Mouse (Mus musculus) urinary bladder, adult 18-20 months (tissue): ENCODE results near the gene Gm10097.

Experiments
- DNase-seq, 2 experiments: peaks; one replicate each; pipeline ENCODE4 v3.0.0; 2022; ENCODE audit warnings: low spot score in 2 of 2, mixed read lengths in 2 of 2

Gene Gm10097

DNA sequence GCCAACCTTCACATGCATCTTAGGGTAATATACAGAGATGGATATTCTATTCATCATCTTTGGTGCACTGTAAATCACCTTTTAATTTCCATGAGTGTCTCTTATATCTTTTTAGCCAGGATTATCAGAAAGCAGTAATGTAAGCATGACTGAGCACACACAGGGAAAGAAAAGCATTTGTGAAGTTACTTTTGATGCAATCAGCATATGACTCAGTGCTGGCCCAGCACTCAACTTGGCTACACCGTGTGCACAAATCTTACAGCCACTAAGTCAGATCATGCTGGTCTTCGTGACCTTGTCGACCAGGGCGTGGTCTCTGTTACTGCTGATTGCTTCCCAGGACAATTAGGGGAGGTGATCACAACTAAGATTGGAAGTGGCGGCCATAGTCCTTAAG is 16.8 kb downstream of the Gm10097 start:
- DNase-seq, result peak; percentile 21

DNA sequence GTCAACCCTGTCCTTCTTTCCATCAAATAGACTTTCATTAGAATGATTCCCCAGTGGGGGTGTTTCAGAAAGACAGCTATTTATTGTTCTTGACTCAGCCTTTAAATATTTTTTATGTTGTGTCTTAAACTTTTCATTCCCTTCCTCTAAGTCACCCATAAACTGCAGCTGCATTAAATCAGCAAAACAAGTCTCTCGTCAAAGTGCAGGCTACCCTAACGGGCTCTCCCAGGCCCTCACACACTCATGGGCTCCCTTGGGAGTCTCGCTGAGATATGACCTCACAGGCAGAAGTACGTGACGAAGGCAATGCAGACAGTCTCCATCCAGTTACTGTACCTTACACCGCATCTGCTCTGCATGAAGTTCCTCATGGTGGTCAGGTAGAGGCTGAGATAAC is 17.3 kb downstream of the Gm10097 start:
- no peak for DNase-seq

DNA sequence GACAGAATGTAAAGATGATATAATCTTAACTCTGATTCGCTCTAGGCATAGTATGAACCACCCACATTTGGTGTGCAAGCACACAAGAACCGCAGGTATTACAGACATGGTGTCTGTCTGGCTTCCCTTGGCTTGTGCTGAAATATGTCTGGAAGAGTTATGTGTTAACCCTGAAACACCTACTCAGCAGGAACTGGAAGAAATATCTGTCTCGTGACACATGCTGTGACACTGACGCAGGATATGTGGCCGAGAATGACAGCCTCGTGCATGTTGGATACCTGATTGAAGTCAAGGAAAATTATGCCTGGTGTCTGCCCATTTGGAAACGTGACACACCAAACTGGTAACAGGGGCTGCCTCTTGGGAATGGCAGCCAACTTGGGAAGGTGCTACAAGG is 18.3 kb downstream of the Gm10097 start:
- DNase-seq, result no peak

DNA sequence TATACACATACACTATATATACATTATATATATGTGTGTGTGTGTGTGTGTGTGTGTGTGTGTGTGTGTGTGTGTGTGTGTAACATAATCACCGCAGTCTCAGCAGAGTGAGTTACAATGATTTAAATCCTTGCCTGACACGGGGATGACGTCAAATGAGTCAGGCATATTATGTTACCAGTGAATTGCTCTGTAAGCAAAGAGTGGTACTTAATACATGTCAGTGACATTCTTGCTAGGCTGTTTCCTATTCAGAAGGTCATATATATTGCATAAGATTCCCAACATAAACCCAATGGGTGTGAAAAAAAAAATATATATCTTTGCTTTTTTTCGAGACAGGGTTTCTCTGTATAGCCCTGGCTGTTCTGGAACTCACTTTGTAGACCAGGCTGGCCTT is 20.1 kb downstream of the Gm10097 start:
- no peak for DNase-seq

DNA sequence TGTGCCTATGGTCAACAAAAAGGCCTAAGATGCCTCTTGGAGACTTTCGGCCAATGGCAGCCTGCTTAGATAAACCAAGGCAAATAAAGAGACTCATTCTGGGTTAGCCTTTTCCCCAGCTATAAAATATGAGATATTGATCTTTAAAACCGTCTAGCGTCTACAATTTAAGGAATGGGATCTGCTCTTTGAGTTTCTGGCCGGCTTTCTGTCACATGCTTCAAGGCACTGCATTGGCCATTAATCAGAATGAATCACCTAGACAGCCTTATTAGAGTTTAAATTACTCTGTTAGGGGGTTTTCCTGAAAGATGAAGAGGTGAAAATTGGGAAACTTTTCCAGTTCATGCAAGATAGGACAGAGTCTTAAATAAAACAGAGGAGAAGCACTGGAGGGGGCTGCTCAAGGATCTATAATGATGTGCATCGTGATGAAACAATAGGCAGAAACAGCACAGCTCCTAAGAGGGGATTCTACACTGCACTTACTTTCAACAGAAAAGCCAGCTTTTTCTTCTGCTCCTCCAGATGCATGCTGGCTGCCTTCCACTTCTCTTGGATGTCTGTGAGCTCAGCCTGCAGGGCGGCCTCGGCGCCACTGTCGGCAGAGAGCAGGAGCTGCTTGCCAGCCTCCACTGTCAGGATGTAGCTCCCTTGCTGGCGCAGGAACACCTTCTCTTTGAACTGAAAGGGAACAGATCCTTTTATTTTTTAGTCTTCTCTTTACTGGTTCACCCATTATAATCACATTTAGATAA is 28.2 kb downstream of the Gm10097 start:
- no peak for DNase-seq

DNA sequence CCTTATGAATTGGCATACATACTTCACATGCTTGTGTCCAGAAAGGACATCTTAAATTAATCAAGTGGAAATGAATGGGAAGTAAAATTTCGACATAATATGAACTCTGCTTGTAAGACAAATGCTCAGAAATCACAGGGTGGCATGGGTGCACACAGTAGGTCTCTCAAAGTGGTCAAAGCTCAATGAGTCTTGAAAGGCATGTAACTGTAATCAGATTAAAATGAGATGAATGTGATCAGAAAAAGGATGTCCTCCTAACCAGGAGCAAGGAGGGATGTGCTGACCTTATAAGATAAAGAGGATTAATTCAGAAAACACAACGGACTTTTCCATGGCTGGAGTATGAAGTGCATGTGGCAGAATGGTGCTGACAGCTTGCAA is 28.8 kb downstream of the Gm10097 start:
- DNase-seq, result no peak

DNA sequence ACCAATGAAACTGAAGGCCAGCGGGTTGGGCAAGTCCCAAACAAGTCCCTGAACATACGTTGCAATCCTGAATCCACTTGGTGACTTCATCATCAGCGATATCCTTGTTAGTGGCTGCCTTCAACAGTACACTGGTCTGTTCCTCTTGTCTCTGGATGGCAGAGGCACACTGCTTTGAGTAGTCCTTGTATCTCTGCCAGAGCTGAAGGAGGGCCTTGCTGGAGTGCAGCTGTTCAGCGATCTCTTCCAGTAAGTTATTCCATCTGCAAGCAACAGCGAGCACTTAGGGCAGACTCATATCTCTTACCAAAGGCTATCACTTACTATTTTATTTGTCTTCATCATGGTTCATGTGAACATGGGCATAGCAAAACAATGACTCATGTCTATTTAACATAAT is 41.8 kb downstream of the Gm10097 start:
- no peak for DNase-seq

DNA sequence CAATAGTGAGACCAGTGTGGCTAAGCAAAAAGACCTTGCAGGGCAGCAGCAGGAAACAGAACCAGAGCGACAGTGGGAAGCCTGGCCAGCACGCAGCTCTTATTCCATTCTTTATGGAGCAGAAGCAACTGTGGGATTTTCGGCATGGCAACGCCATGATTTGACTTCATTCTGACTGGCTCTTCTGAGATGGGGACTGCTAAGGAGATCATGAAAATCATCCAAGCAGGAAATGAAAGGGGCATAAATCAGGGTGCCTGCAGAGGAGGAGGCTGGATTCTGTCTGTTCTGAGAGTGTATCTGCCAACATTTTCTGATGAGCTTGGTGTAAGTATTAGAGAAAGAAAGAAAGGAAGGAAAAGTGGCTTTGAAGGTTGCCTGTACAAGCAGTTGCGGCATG is 47.2 kb downstream of the Gm10097 start:
- no peak for DNase-seq

DNA sequence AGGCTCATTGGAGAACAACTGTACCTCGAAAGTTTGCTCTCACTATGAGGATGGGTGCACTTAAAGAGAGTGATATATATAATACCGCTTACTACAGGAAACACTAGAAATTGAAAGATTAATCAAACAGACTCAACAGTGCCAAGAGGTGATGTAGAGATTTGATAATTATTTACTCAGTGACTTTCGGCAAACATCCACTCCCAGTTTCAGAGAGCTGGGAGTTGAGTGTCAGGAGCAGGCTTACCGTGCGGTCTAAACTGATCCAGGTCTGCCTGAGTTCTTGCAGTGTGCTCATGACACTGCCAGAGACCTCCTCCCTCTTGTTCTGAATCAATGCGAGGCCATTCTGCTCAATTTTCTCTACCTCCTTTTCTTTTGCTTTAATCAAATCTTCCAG is 47.7 kb downstream of the Gm10097 start:
- DNase-seq, result no peak
